29 mouse cellular contexts compared by ENCODE assay signal in genomic region chr2:27095178-27095577, GRCm38 (mm10). TPM values are rescaled to one million over a fixed set of nuclear protein-coding genes. Genes with fewer than 3 reads are reported as not detected.
DNase-seq lines count a peak whose midpoint lies in the region; ATAC-seq and TF ChIP-seq lines count a peak whose summit lies in the region.
"Had no signal": no experiment of that assay in that cellular context is flagged by ENCODE, and none has a peak within 500 bp of the region (broad histone marks: within the 10 kb centered on the region; RNA-seq: fewer than 3 reads in every experiment).

No protein-coding gene starts in this region.

- no peak for TF ChIP-seq POLR2A in heart, adult 2 months (IDR thresholded peaks at IDR 0.05; ENCODE audit: insufficient read depth, low read depth, low read length)
- no peak for TF ChIP-seq POLR2A in myocyte (IDR thresholded peaks at IDR 0.05; ENCODE audit: insufficient read length, low read depth)

- 90% methylated on average over 7 of the region's 7 CpGs for WGBS in heart, embryonic 12.5 days
- WGBS in heart, adult 2 months = 91% methylated on average over 7 of the region's 7 CpGs

- ATAC-seq in heart, embryonic 12.5 days (ENCODE audit: insufficient number of reproducible peaks, low FRiP score) = no peak
- ATAC-seq: activated CD4-positive, CD25-positive, alpha-beta regulatory T cell, adult 4 months; forebrain, embryonic 14.5 days; forebrain, postnatal 0 days; hindbrain, embryonic 16.5 days; intestine, embryonic 15.5 days had no signal

- no peaks in the 10 kb centered on the region for H3K36me3 ChIP-seq in heart, embryonic 12.5 days
- no peaks in the 10 kb centered on the region for H3K36me3 ChIP-seq in heart, adult 2 months (ENCODE audit: control insufficient read depth, insufficient read depth, low read length)
- no peaks in the 10 kb centered on the region for H3K36me3 ChIP-seq in C2C12 (ENCODE audit: control insufficient read depth, insufficient read depth)
- H3K36me3 ChIP-seq in myocyte (ENCODE audit: control insufficient read depth, insufficient read depth) = no peaks in the 10 kb centered on the region
- H3K36me3 ChIP-seq: embryonic facial prominence, embryonic 12.5 days; embryonic facial prominence, embryonic 15.5 days; hindbrain, embryonic 10.5 days; hindbrain, embryonic 13.5 days; intestine, embryonic 15.5 days had no signal

- peaks cover 38% of the 10 kb centered on the region for H3K4me1 ChIP-seq in heart, embryonic 12.5 days (replicated peaks)
- peaks cover 18% of the 10 kb centered on the region for H3K4me1 ChIP-seq in heart, adult 2 months (ENCODE audit: control insufficient read depth, insufficient read depth, low read length)

- intact Hi-C loops in heart, adult 2 months (cut with DNase I) = no loop called here
- intact Hi-C loops in left cerebral cortex, adult 2 months (cut with DNase I) = loop anchor here (5.0 kb wide), 1 partner anchor 72 kb away; the partner anchor contains the start of gene Dbh
- intact Hi-C loops in left cerebral cortex, postnatal 10 days (cut with DNase I) = no loop called here

- no peak for DNase-seq in heart, adult 2 months
- DNase-seq in left cerebral cortex, adult 2 months (ENCODE audit: extremely low spot score in 1 of 2, low spot score in 2 of 2) = no peak
- no peak for DNase-seq in left cerebral cortex, postnatal 10 days (ENCODE audit: extremely low spot score in 1 of 2, low spot score in 2 of 2)
- DNase-seq in adrenal gland, adult 2 months = no peak
- DNase-seq: adrenal gland, postnatal 14 days; cerebellum, adult 11 months; cerebellum, adult 2 months; cerebellum, adult 9-11 months; cerebellum, postnatal 25 days; forebrain, postnatal 0 days; gastrocnemius, adult 2 months; gastrocnemius, postnatal 14 days; heart, adult 18-20 months; kidney, adult 11 months had no signal

- no peak for TF ChIP-seq CTCF in heart, adult 2 months (IDR thresholded peaks at IDR 0.05)
- no peak for TF ChIP-seq CTCF in left cerebral cortex, adult 2 months (IDR thresholded peaks at IDR 0.05)
- no peak for TF ChIP-seq CTCF in C2C12 (IDR thresholded peaks at IDR 0.05; ENCODE audit: control insufficient read depth, insufficient read depth, insufficient read length)

- no peaks in the 10 kb centered on the region for H3K9me3 ChIP-seq in heart, embryonic 12.5 days (replicated peaks)
- H3K9me3 ChIP-seq: embryonic facial prominence, embryonic 12.5 days; embryonic facial prominence, embryonic 15.5 days; hindbrain, embryonic 10.5 days; hindbrain, embryonic 13.5 days; intestine, embryonic 15.5 days had no signal

- TF ChIP-seq EP300 in heart, adult 2 months (IDR thresholded peaks at IDR 0.05; ENCODE audit: insufficient read depth, low read depth, low read length) = no peak

- H3K4me2 ChIP-seq in heart, embryonic 12.5 days = no peak overlapping the region
- no peak overlapping the region for H3K4me2 ChIP-seq in myocyte (ENCODE audit: low read depth)
- H3K4me2 ChIP-seq: embryonic facial prominence, embryonic 12.5 days; embryonic facial prominence, embryonic 15.5 days; hindbrain, embryonic 13.5 days; intestine, embryonic 15.5 days had no signal

- no peak overlapping the region for H3K4me3 ChIP-seq in heart, embryonic 12.5 days
- no peak overlapping the region for H3K4me3 ChIP-seq in heart, adult 2 months
- no peak overlapping the region for H3K4me3 ChIP-seq in left cerebral cortex, adult 2 months
- H3K4me3 ChIP-seq in C2C12 (ENCODE audit: insufficient read depth, poor library complexity, severe bottlenecking) = no peak overlapping the region
- no peak overlapping the region for H3K4me3 ChIP-seq in myocyte
- H3K4me3 ChIP-seq: embryonic facial prominence, embryonic 12.5 days; embryonic facial prominence, embryonic 15.5 days; gastrocnemius, adult 2 months; hindbrain, embryonic 10.5 days; hindbrain, embryonic 13.5 days; intestine, embryonic 15.5 days had no signal

- no peak overlapping the region for H3K9ac ChIP-seq in heart, embryonic 12.5 days
- H3K9ac ChIP-seq in heart, adult 2 months (ENCODE audit: low read depth, low read length) = no peak overlapping the region
- H3K9ac ChIP-seq: embryonic facial prominence, embryonic 12.5 days; embryonic facial prominence, embryonic 15.5 days; forebrain, postnatal 0 days; hindbrain, embryonic 13.5 days; intestine, embryonic 15.5 days had no signal

- H3K79me2 ChIP-seq in heart, adult 2 months (replicated peaks; ENCODE audit: control insufficient read depth, insufficient read depth, low read length) = no peaks in the 10 kb centered on the region
- H3K79me2 ChIP-seq in C2C12 (ENCODE audit: control insufficient read depth, insufficient read depth) = no peaks in the 10 kb centered on the region
- no peaks in the 10 kb centered on the region for H3K79me2 ChIP-seq in myocyte (ENCODE audit: control insufficient read depth, insufficient read depth)

- H3K79me3 ChIP-seq in C2C12 (ENCODE audit: low read depth) = no peaks in the 10 kb centered on the region

- H3ac ChIP-seq in C2C12 (ENCODE audit: control insufficient read depth, insufficient read length, low read depth) (no peak overlapping the region), myocyte (ENCODE audit: control insufficient read depth, insufficient read length) (no peak overlapping the region)

- H3K27me3 ChIP-seq in heart, embryonic 12.5 days (replicated peaks) = no peaks in the 10 kb centered on the region
- H3K27me3 ChIP-seq in heart, adult 2 months (ENCODE audit: control insufficient read depth, insufficient read depth, low read length) = no peaks in the 10 kb centered on the region
- H3K27me3 ChIP-seq in C2C12 (ENCODE audit: control insufficient read depth, insufficient read depth, insufficient read length) (no peaks in the 10 kb centered on the region), myocyte (ENCODE audit: control insufficient read depth, insufficient read depth, insufficient read length) (no peaks in the 10 kb centered on the region)
- H3K27me3 ChIP-seq: embryonic facial prominence, embryonic 12.5 days; embryonic facial prominence, embryonic 15.5 days; intestine, embryonic 15.5 days had no signal

- peak overlapping the region; percentile 74; the same call in 1 of the 2 replicates for H3K27ac ChIP-seq in heart, embryonic 12.5 days (ENCODE audit: poor library complexity, severe bottlenecking)
- no peak overlapping the region for H3K27ac ChIP-seq in heart, adult 2 months
- H3K27ac ChIP-seq in left cerebral cortex, adult 2 months = peak overlapping the region; percentile 93
- H3K27ac ChIP-seq: embryonic facial prominence, embryonic 12.5 days; embryonic facial prominence, embryonic 15.5 days; gastrocnemius, adult 2 months; hindbrain, embryonic 10.5 days; hindbrain, embryonic 13.5 days; intestine, embryonic 15.5 days had no signal

TF ChIP-seq in C2C12, 6 proteins besides CTCF, POLR2A, EP300 and RAD21:
- TF ChIP-seq MYOD1 (IDR thresholded peaks at IDR 0.05; ENCODE audit: control insufficient read depth, insufficient read length, low read depth) (peak; percentile 24), FOSL1 (IDR thresholded peaks at IDR 0.05; ENCODE audit: insufficient read depth, low read length, poor library complexity, severe bottlenecking) (no peak)

TF ChIP-seq in myocyte, 11 proteins besides CTCF, POLR2A, EP300 and RAD21:
- TF ChIP-seq E2F4 (IDR thresholded peaks at IDR 0.05; ENCODE audit: insufficient read depth) (no peak), MYOG (IDR thresholded peaks at IDR 0.05; ENCODE audit: control insufficient read depth in 1 of 3, insufficient read depth in 1 of 3, insufficient read length in 2 of 3, low read depth in 2 of 3) (peak in 1 of 3 experiments; percentile 73), MYOD1 (IDR thresholded peaks at IDR 0.05; ENCODE audit: control insufficient read depth in 1 of 3, insufficient read length in 2 of 3, low read depth in 2 of 3) (peak in 2 of 3 experiments; percentile 75 to 93)

RNA-seq across cellular contexts. Expression of gene Adamtsl2, which starts 16.0 kb away (rescaled TPM):
- polyA plus RNA-seq in heart, embryonic 12.5 days (2016; fragmentation: Nextera tagmentation; extraction: Ambion mirVana) = 10.9 and 12.2 TPM in 2 replicates
- 10 to 100 TPM in 1 of 2 experiments, 1 to 10 TPM in 1; 9.2 to 18.9 TPM for total RNA-seq in heart, adult 2 months (2021)
- polyA plus RNA-seq in heart, adult 2 months (2012; rRNA removed) = 27.0 and 38.7 TPM in 2 replicates
- 10 to 100 TPM; 16.2 to 21.4 TPM for total RNA-seq in left cerebral cortex, adult 2 months (2021)
- total RNA-seq in left cerebral cortex, postnatal 10 days (2021) = 10 to 100 TPM; 24.7 to 30.6 TPM
- polyA plus RNA-seq in C2C12 (2012; fragmentation: generic; extraction: Trizol) (0.04 TPM), myocyte (2012; fragmentation: generic; extraction: Trizol) (17.6 TPM)
- 10 to 100 TPM; 24.8 to 25.4 TPM for total RNA-seq in adrenal gland, adult 2 months (2021)
- polyA plus RNA-seq in adrenal gland, adult 2 months (2012; rRNA removed) = 20.9 and 28.5 TPM in 2 replicates
- total RNA-seq: common myeloid progenitor, adult 5-6 weeks had no signal
- polyA plus RNA-seq: activated CD4-positive, CD25-positive, alpha-beta regulatory T cell, adult 4 months had no signal

RNA-seq across cellular contexts. Expression of gene Mymk, which starts 23.2 kb away (rescaled TPM):
- polyA plus RNA-seq in heart, embryonic 12.5 days (2016; fragmentation: Nextera tagmentation; extraction: Ambion mirVana) = 0.17 and 0.18 TPM in 2 replicates
- not detected for total RNA-seq in heart, adult 2 months (2021)
- 0.10 TPM in 1 of 2 replicates, not detected in the other for polyA plus RNA-seq in heart, adult 2 months (2012; rRNA removed)
- total RNA-seq in left cerebral cortex, adult 2 months (2021) = under 1 TPM in 1 of 2 experiments, not detected in 1; 0.75 TPM
- total RNA-seq in left cerebral cortex, postnatal 10 days (2021) = under 1 TPM; 0.59 to 0.69 TPM
- polyA plus RNA-seq in C2C12 (2012; fragmentation: generic; extraction: Trizol) (3.8 TPM), myocyte (2012; fragmentation: generic; extraction: Trizol) (1,410 TPM)
- not detected for total RNA-seq in adrenal gland, adult 2 months (2021)
- 0.08 TPM in 1 of 2 replicates, not detected in the other for polyA plus RNA-seq in adrenal gland, adult 2 months (2012; rRNA removed)
- total RNA-seq: adrenal gland, postnatal 14 days; common myeloid progenitor, adult 5-6 weeks; ES-E14; forebrain, postnatal 0 days; heart, adult 18-20 months; heart, postnatal 25 days had no signal
- polyA plus RNA-seq: activated CD4-positive, CD25-positive, alpha-beta regulatory T cell, adult 4 months; forebrain, embryonic 11.5 days; forebrain, embryonic 14.5 days had no signal

RNA-seq across cellular contexts. Expression of gene Fam163b, which starts 47.1 kb away (rescaled TPM):
- polyA plus RNA-seq in heart, embryonic 12.5 days (2016; fragmentation: Nextera tagmentation; extraction: Ambion mirVana) = 0.50 and 0.56 TPM in 2 replicates
- under 1 TPM; 0.44 to 0.77 TPM for total RNA-seq in heart, adult 2 months (2021)
- polyA plus RNA-seq in heart, adult 2 months (2012; rRNA removed) = 1.1 and 1.4 TPM in 2 replicates
- 100 to 1,000 TPM; 103 to 109 TPM for total RNA-seq in left cerebral cortex, adult 2 months (2021)
- total RNA-seq in left cerebral cortex, postnatal 10 days (2021) = 100 to 1,000 TPM; 143 to 149 TPM
- polyA plus RNA-seq in C2C12 (2012; fragmentation: generic; extraction: Trizol) (not detected), myocyte (2012; fragmentation: generic; extraction: Trizol) (0.04 TPM)
- total RNA-seq in adrenal gland, adult 2 months (2021) = 1 to 10 TPM; 2.1 to 2.9 TPM
- 1.4 and 1.5 TPM in 2 replicates for polyA plus RNA-seq in adrenal gland, adult 2 months (2012; rRNA removed)
- total RNA-seq: common myeloid progenitor, adult 5-6 weeks; ES-E14; gastrocnemius, adult 2 months had no signal
- polyA plus RNA-seq: activated CD4-positive, CD25-positive, alpha-beta regulatory T cell, adult 4 months had no signal

Comparison
In these comparisons a context has a peak if more than half of its experiments do, and no peak if none do; other contexts are left out.
1. RNA of gene Adamtsl2, which starts 16.0 kb away (polyA plus RNA-seq): 20.9 to 28.5 TPM in adrenal gland, adult 2 months, 27.0 to 38.7 TPM in heart, adult 2 months, 17.6 TPM in myocyte (single experiment) and 10.9 to 12.2 TPM in heart, embryonic 12.5 days; 0.04 TPM in C2C12 (single experiment); every median in the first group is over 10 times any median in the second.
2. RNA of gene Mymk, which starts 23.2 kb away (polyA plus RNA-seq): 1,410 TPM in myocyte (single experiment); 3.8 TPM in C2C12 (single experiment), 0.17 to 0.18 TPM in heart, embryonic 12.5 days, 0.10 TPM in heart, adult 2 months and 0.08 TPM in adrenal gland, adult 2 months; every median in the first group is over 100 times any median in the second.